Mouse (Mus musculus) NIH3T3 (cell line): ENCODE measurements around the gene Blnk.
A peak's percentile ranks its signal among the peaks of the same experiment; 100 is the strongest.

ENCODE experiments used
- DNase-seq: peaks from one replicate; pipeline ENCODE4 v3.0.0-alpha.2; 2012; ENCODE audit warnings: low read depth

Gene Blnk

GRCm38 (mm10) chr19:40994057-40994585 lies at the start of gene Blnk:
Blnk (minus strand) TSS chr19:40994535.
- peak; percentile 40 for DNase-seq

- no peak for DNase-seq
Observed at GRCm38 (mm10) chr19:41039110-41039509, 44.8 kb upstream of the Blnk start.

- DNase-seq, result no peak
Observed at GRCm38 (mm10) chr19:41035809-41036551, 41.6 kb upstream of the Blnk start.

GRCm38 (mm10) chr19:41031869-41032268 lies 37.5 kb upstream of the Blnk start:
- DNase-seq, result peak; percentile 12

- DNase-seq, result no peak
Observed at GRCm38 (mm10) chr19:41031009-41031408, 36.7 kb upstream of the Blnk start.

GRCm38 (mm10) chr19:41030161-41030560 lies 35.8 kb upstream of the Blnk start:
- DNase-seq, result no peak

- DNase-seq, result no peak
Observed at GRCm38 (mm10) chr19:41029219-41029618, 34.9 kb upstream of the Blnk start, which contains the start of gene Dntt. Dntt (plus strand) TSS chr19:41029275.

- DNase-seq, result no peak
Observed at GRCm38 (mm10) chr19:41027601-41028000, 33.3 kb upstream of the Blnk start.

- DNase-seq, result no peak
Observed at GRCm38 (mm10) chr19:41027024-41027423, 32.7 kb upstream of the Blnk start.

GRCm38 (mm10) chr19:41026551-41026950 lies 32.2 kb upstream of the Blnk start:
- no peak for DNase-seq

GRCm38 (mm10) chr19:41022244-41022643 lies 27.9 kb upstream of the Blnk start:
- DNase-seq, result no peak

GRCm38 (mm10) chr19:41020537-41020936 lies 26.2 kb upstream of the Blnk start:
- DNase-seq, result no peak

- DNase-seq, result no peak
Observed at GRCm38 (mm10) chr19:41019164-41019675, 24.9 kb upstream of the Blnk start.

- DNase-seq, result peak; percentile 85
Observed at GRCm38 (mm10) chr19:41015951-41016716, 21.8 kb upstream of the Blnk start.

- no peak for DNase-seq
Observed at GRCm38 (mm10) chr19:41014003-41014402, 19.7 kb upstream of the Blnk start.

GRCm38 (mm10) chr19:41013591-41013990 lies 19.3 kb upstream of the Blnk start:
- no peak for DNase-seq

- DNase-seq, result no peak
Observed at GRCm38 (mm10) chr19:41011676-41012075, 17.3 kb upstream of the Blnk start.

GRCm38 (mm10) chr19:41008674-41009395 lies 14.5 kb upstream of the Blnk start:
- no peak for DNase-seq

- no peak for DNase-seq
Observed at GRCm38 (mm10) chr19:41007733-41008132, 13.4 kb upstream of the Blnk start.

- DNase-seq, result no peak
Observed at GRCm38 (mm10) chr19:41007326-41007725, 13.0 kb upstream of the Blnk start.

- DNase-seq, result no peak
Observed at GRCm38 (mm10) chr19:41006621-41007020, 12.3 kb upstream of the Blnk start.

GRCm38 (mm10) chr19:41003694-41004315 lies 9.5 kb upstream of the Blnk start:
- DNase-seq, result no peak
